Mouse (Mus musculus): ENCODE results near the gene Babam1.

DNA sequence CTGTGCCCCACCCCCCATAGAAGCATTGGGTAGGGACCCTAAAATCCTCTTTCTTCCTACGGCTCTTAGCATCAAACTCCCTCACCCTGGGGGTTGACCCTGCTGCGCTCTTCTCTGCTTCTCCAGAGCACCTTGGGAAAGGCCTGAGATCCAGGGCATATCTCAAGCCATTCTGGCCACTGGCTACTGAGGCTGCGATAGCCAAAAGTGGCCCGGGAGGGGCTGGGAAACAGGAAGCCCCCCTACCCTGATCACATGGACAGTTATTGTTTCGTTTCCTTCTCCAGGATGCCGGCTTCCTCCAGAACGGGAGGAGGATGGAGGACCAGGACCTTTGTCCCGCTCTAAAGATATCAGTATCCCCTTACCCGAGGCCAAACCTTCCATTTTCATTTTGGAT is 1.0 kb upstream of the Babam1 start, which contains the start of gene Ushbp1:
- TF ChIP-seq CTCF (IDR thresholded peaks at IDR 0.05; ENCODE audit: low read depth), result no peak
- no peak; the same call in 1 of the 2 replicates for TF ChIP-seq EP300 (IDR thresholded peaks at IDR 0.05; ENCODE audit: low read depth)
